Mouse (Mus musculus): Measurements from ENCODE around the gene Zdhhc7.

Gene Zdhhc7

DNA sequence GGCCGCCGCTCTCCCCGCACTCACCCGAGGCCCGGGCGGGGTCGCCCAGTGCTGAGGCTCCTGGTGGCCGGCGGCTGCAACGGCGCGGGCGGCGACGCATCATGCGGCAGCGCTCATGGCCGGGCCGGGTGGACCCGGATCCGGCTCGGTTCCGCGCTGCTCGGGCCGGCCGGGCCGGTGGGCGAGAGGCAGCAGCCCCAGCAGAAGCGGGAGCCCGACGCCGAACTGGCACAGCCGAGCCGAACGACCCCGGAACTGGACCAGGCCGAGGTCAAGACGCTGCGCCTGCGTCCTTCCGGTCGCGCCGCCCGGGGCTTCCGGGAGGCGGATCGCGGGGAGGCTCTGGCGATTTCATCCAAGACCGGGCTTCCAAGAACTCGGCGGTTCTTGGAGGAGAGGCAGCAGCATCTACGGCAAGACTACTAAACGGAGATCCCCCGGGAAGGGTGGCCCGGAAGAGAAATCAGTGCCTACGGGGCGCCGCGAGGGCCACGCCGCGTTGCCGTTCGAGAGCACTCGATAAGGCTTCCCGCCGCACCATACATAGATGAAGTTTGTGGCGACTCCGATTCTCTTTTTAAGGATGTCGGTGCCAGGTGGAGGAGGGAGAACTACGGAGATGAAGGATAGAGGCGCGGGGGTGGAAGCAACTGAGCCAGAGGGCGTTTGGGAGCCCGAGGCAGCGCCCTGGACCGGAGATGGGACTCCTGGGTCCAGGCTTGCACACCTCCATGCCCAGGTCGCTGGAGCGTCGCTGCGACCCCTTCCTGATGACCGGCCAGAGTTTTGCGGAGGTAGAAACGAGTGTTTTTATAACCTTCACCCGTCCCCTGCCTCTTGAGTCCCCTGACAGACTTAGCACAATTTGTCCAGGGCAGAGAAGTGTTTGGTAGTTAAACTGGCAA is at the start of gene Zdhhc7:
TSS of gene Zdhhc7 (minus strand) at position 415 of the 905 bp plus-strand sequence.
- peak; percentile 90 for DNase-seq

DNA sequence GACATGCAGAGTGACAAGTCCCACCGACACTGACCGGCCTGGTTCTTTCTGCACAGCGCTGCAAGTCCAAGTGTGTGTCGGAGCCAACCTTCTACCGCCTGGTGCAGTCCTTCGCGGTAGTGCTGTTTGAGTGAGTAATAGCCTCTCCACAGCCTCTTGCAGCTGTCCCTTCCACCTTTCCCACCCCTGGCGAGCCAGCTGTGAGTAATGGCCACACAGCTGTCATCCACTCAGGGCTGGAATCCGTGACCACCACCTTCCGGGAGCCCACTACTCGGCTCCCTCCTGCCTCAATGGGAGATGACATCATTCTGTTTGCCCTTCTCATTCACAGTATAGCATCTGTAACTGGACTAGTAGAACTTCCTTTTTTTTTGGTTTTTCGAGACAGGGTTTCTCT is 48.7 kb upstream of the Zdhhc7 start:
- DNase-seq, result no peak

DNA sequence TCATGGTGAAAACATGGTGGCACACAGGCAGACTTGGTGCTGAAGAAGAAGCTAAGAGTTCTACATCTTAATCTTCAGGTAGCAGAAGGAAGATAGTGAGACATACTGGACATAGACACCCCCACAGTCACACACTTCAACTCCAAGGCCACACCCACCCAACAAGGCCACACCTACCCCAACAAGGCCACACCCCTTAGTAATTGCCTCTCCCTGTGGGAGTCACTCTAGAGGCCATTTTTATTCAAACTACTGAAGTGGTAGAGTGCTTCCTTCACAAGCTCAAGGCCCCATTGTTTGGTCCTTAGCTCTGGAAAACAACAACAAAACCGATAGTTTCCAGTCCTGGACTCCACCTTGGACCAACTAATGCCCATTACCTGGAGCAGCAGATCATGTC is 44.8 kb upstream of the Zdhhc7 start:
- no peak for DNase-seq

DNA sequence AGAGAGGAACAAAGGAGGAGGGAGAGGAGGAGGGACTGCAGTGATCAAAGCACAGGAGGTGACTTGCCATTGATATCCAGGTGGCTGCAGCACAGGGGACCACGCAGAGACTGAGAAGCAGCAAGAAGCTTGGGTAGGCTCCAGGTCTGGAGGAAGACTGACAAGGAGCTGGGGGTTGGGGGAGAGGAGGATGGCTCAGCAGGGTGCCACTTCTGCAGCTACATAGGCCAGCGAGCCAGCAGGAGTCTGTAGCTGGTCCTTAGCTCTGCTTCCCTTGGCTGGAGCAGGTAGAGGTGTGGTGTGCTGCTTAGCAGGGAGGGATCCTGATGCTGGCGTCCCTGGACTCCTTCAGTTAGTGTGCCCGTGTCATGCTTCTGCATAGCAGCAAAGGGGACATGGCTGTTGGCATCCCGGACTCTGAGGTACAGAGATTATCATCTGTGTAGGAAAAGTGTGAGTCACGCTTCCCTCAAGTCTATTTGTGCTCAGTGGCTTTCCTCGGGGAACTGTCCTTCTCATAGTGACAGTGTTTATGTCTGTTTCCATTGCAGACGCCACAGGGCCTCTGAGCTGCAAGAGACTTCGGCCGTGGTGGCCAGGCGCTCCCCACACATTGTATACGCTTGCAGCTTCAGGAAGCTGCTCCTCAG is 43.5 kb upstream of the Zdhhc7 start:
- no peak for DNase-seq

DNA sequence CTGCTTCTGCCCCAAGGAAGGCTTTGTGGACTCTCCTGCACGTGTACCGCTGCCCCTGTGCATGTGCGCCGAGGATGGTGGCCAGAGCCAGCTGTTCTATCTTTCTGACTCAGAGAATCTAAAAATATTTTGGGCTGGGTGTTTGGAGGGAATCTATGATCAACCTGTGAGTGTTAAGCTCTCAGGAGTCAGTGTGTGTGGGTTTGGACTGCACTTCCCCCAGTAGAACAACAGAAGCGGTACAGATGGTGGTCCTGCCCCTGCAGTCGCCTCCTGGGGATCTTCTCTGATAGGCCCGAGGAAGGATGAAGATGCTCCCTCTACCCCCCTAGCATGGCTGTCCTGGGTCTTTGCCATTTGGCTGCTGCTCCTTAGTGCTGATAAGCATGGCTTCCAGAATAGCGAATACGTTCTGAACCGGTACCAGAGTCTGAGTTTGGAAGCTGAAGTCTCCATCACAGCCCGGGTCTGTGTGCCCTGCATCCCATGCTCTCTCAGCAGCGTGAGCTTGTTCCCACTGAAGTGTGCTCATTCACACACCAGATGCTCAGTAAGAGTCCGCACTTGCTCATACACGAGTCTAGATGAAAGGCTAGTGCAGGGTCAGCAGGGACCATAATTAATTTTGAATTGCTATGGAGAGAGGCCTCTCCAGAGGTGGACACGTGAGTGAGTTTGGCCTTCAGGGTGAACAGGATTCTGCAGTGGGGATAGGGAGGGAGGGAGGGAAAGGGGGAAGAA is 42.8 kb upstream of the Zdhhc7 start:
- no peak for DNase-seq

DNA sequence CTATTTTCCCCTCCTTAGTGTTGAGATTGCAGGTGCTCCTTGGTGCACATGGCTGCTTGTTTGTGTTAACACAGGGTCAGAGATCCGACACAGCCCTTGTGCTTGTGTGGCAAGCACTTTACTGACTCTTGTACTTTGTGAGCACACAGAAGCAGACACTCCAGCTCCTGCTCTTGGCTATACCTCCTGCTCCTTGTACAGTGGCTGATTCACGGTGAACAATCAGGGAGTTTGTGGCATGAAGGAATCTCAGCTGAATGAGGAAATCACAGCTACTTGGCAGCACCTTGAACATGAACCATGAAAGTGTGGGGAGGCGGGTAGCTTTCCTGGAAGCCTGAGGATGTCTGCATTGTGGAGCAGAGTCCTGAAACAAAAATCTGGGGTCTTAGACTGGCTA is 39.5 kb upstream of the Zdhhc7 start:
- DNase-seq, result no peak

DNA sequence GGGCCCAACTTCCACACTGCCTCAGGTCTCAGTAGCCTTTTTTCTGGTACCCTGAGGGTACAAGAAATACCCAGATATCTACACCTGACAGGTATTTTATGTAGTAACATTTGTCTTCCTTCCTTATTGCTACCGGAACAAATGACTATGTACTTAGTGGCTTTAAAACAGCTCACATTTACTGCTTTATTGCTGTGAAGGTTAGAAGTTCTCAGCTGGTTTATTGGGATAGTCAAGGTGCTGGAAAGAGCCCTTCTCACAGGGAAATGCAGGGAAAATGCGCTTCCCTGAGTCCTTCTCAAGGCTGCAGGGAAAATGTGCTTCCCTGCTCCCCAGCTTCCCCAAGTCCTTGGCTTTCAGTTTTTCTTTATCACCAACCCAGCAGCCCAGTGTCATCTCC is 37.7 kb upstream of the Zdhhc7 start:
- DNase-seq, result no peak

DNA sequence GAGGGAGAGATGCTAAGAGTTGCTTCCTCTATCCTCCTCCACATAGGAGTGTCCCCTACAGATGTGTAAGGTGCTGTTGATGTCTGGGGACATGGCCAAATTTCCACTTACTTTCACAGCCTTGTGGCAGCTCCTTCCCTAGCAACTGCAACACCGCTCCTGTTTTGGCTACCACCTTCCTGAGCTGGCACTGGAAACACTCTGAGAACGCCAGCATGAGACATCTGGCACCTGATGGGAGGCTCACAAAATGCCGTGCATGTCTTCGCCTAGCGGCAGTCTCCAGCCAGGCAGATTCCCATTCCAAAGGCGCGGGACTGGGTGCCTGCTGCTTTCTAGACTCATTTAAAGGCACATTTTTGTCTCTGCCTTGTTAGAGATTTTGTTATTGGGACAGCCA is 35.3 kb upstream of the Zdhhc7 start:
- no peak for DNase-seq

DNA sequence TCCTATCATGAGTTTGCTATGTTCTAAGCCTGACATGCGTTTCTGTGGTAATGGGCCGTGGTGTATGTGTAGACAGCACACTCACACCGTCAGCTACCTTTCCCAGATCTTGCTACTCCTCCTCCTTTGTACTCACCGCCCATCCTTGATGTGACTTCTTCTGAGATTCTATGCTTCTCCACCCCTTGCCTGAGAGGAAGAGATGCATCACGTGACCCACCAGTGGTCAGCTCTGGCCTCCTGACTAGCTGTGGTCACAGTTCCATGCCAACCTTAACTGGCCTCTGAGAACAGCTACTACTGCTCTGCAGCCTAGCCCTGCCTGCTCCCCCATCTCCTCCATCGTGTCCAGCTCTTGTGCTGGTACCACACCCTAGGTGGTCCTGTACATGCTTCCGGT is 34.4 kb upstream of the Zdhhc7 start:
- no peak for DNase-seq

DNA sequence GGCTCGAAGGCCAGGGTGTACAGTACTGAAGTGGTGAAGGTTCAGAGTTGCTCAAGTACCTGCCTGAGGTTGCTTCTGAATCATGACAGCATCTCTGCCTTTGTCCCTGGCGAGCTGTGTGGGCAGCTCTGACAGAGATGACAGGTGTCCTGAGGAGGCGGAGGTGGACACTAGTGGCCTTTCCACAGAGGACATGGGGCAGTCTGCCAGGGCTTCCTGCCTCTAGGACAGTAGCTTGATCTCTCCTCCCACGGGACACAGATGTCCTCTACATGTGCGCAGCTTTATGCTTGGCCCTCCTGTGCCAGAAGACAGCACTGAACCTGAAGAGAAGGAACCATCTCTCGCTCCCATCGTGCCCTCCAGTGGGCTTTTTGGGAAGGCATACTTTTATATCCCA is 31.9 kb upstream of the Zdhhc7 start:
- DNase-seq, result peak; percentile 76

DNA sequence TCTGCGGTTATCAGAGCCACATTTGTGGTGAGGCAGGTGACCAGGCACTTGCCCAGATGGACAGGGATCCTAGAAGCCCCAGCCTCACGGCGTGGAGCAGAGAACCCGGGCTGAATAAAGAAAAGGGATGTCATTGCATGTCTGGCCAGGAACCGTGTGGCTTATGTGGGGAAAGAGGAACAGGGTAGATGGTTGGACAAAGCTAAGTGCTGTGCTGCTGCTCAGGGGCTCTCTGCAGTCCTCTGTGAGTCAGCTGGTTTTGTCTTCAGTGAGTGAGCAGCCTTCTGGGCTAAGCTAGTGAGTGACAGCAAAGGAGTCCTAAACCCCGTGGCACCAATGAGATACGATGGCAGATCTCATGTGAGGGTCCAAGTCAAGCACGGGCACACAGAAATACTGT is 29.9 kb upstream of the Zdhhc7 start:
- no peak for DNase-seq

DNA sequence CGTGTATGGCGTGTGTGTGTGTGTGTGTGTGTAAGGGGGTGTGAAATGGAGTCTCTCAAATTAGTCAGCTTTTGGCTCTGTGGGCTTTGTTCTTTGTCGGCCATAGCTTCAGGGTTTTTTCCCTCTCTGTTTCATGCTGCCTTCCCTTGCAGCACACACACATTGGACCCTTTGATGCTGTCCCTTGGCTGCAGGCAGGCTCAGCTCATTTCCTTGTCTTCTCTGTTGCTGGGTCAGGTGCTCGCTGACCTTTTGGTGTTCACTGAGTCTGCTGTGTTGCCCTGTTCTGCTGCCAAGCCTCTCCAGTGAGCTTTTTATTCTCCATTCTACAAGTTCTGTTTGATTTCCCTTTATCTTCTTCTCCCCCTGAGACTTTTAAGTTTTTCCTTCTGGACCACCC is 28.3 kb upstream of the Zdhhc7 start:
- DNase-seq, result no peak

DNA sequence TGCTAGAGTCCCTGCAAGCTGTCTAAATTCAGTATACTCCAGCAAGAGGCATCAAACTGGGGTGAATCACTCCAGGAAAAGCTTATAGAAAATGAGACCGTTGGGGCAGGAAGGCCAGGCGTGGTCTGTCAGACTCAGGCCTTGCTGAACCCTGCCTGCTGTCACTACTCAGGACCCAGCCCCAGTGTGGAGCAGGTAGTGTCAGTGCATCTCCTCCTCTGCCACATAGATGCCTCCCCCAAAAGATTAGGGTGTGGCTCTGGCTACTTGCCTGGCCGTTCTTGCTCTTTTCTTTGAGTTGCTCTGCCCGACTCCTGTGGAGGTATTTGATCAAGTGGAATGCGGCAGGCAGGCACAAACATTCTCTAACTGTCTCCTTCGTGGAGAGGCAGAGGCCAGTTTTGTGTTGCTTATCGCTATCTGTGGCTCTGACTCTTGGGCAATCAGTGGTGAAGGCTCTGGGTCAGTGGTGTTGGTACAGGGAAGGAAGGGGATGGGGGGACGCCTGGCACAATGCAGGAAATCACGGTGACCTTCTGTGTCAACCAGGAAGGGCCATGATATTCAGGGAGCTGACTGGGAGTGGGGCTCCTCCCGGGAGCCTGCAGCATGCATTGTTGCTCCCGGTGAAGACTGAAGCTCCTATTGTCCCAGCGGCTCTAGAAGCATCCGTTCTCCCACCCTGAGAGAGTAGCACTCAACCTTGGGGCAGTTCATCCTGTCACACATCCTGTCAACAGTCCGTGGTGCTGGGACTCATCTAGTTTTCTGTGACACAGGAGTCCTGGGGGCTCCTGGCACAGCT is 25.3 kb upstream of the Zdhhc7 start:
- peak; percentile 55 for DNase-seq

DNA sequence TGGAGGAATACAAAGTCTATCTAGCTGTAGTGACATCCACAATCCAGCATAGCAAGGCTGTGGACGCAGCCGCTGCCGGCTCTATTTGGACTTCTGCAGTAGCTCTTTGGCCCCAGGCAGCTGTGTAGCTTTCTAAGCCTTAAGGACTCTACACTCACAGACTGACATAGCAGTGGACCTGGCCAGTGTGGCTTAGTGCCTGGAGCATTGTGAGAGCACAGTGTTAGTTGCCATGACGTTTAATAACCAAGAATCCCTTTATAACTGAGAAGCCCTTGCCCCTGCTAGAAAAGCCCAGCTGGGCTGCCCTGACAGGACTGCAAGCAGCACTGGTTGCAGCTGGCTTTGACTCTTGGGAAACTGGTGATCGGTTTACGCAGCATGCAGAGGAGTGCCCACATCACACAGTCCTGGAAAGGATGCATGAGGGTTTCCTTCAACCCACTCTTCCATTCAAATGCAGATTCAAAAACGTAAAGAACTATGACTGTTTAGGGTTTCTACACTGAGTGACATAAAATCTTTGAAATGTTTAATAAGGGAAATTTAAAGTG is 23.6 kb upstream of the Zdhhc7 start:
- DNase-seq, result no peak

DNA sequence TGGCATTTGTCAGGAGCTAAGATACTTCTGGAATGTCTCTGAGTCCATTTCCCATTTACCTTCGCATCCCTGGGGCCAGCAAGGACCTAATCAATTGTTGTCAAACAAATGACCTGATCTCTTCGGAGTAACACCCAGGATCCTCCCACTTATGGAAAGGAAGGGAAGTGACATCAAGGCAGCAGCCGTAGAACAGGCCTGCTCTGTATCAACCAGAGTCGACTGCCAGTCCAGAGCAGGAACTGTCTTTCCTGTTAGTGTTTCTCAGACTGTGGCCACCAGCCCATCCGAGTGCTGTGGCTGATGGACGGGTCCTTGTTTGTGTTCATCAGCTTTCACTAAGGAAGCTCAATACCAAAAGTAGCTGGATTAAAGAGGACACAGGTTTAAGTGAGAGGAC is 23.0 kb upstream of the Zdhhc7 start:
- DNase-seq, result no peak

DNA sequence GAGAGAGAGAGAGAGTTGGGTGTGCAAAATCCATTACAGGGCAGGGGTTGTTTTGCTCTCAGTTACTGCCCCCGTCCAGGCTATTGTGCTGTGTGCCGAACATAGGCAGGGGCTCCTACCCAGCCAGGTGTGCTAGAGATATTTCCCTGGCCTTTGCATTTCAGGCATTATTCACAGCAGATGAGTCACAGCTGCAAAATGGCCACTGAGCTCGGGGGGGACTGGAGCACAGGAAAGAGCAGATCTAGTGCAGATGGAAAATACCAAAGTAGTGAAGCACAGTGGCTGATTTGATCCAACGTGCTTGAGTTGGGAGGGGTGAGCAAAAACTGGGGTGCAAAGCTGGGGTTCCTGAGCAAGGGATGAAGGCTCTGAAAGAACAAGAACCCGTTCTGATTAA is 19.7 kb upstream of the Zdhhc7 start:
- peak; percentile 43 for DNase-seq

DNA sequence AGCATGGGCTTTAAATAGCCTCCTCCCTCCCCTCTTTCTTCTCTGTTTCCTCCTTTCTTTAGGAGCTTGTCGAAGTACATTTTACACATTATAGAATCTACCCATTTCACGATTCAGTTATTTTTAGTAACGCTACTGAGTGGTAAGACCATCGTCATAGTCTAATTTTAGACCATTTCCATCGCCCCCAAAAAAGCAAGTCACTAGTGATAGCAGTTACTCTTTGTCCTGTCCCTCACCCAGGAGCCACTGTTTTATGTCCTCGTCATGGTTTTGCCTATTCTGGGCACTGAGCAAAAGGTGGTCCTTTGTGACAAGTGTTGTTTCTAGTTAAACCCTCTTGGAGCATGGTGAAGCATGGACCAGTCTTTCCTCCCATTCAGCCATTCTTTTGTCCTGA is 18.6 kb upstream of the Zdhhc7 start:
- no peak for DNase-seq

DNA sequence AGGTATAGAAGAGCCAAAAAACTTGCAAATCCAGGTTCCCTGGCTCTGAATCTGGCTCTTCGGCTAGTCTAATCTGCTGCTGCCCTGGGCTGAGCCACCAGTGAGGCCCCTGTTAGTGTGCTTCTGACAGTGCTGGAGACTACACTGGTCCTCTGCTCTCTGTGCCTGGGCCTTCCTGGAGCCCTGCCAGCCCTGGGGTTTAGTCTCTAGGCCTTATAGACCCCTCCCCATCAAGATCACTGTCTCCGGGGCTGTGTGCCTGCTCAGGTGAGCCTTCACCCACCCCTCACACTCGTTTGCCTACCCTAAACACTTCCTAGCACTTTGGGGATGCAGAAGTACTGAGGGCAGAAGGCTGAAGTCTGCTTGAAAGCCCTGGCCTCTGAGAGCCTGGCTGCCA is 18.1 kb upstream of the Zdhhc7 start:
- no peak for DNase-seq

DNA sequence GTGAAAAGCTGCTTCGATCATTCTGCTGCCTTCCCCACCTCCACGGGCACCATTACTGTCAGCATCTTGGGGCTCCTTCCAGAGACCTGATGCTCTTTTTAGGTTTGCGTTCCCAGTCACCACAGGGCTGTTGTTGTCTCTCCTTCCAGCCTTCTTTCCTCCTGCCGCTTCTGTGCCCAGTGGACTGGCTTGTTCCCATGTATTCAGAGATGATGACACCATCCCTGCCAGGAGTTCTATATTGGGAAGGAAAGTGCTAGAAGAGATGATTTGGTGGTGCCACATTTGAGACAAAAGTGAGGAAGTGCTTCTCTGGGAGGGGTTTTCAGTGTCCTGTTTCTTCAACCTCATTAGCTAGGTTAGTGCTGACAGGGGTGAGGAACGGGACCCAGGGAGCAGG is 17.6 kb upstream of the Zdhhc7 start:
- DNase-seq, result no peak

DNA sequence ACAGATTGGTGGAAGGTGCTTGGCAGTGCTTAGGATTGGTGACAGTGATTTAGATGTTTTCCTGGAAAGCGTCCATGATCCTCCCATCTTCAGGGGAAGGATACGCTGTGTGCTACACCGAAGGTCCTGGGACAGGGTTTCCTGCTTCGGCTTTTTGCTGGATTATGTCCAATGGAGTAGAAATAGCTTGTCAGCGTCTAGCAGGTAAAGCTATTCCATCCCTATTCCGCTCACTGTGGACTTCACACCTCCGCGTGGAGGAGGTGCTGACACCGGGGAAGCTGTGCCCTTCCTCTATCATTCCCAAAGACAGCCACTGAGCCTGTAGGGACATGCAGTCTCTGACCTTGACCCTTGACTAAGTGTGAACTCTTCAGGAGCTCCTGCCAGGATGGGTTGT is 16.9 kb upstream of the Zdhhc7 start:
- peak; percentile 51 for DNase-seq

DNA sequence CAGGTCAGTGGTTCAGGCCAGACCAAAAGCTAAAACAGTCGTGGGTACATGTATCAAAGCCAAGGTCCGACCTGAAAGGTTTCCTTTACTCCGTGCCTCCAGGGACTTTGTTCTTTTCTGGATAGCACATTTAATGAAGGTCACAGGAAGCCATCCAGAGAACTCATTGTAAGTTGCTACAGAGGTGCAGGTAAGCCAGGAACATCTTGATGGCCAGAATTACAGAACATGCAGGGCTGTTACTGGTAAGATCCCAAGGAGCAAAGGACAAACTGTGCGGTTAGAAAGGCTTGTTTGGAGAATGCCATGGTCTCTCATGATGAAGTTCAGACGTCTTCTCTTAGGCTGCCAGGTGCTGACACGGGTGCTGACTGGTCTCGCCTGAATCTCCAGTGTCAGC is 15.3 kb upstream of the Zdhhc7 start:
- DNase-seq, result no peak

DNA sequence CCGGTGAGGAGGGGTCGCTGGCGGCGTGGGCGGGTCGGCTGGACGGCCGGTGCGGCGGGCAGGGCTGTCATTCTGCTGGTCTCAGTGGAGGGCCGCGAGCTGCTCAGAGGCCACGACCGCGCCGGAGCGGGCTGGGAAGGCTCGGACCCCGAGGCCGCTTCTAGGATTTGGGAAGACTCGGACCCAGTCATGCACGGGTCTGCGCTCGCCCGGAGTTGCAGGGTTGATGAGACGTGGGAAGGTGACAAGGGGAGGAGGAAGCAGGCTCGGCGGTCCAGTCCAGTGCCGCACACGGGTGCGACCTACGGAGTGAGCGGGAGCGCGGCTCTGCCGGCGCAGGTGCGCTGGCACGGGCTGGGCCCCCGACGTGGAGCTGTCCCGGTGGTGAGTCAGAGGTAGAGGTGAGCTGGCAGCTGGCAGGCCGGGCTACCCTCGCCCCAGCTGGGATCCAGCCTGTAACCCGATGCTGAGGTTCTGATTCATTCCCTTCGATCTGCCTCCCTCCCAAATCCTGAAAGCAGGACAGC is 13.1 kb upstream of the Zdhhc7 start:
- peak; percentile 68 for DNase-seq
